Mouse (Mus musculus) cerebellum, adult 11-12 months (tissue): ENCODE results near the gene Smarcb1.
"Not testable (repeated sequence)": the region's sequence is repeated elsewhere in the genome, so short reads cannot be mapped to it uniquely, and the experiment has no call there.

Experiments used
- DNase-seq: peaks from one replicate; pipeline ENCODE4 v3.0.0; 2022

The Smarcb1 gene

DNA sequence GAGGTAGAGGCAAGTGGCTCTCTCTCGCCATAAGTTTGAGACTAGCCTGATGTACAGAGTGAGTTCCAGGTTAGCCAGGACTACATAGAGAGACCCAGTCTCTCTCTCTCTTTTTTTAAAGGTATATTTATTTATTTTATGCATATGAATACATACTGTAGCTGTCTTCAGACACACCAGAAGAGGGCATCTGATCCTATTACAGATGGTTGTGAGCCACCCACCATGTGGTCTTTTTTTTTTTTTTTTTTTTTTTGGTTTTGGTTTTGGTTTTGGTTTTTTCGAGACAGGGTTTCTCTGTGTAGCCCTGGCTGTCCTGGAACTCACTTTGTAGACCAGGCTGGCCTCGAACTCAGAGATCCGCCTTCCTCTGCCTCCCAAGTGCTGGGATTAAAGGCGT, 33.9 kb downstream of the Smarcb1 start:
- DNase-seq, result not testable (repeated sequence)

DNA sequence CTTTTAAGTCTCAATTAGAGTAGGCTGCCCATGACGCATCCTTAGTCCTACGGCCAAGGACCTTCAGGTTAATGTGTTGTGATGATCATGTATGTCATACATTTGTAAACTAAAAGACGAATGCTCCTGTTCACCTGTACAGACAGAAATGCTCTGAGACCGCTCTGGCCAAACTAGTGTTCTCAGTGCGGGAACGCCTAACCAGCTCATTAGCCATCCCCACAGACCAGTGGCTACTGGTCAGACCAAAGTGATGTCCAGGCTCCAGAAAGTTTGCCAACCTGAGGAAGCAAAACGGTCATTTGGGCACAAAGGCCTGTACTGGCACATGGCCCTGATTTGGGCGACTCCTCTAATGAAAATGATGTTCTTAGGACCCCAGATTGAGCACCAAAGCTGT, 36.7 kb downstream of the Smarcb1 start:
- no peak for DNase-seq

DNA sequence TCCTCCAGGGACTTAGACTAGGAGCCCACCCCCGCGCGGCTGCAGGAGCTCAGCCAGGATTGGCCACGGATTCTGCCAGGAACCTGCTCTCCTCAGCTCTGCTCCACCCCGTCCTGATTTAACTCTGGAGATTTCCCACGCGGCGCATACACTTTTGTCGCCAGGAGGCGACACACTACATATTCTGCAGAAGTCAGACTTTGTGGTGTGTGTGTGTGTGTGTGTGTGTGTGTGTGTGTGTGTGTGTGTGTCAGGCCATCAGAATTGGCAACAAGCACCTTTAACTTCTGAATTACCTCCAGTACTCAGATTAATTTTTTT, 38.2 kb downstream of the Smarcb1 start:
- DNase-seq, result peak; percentile 81

DNA sequence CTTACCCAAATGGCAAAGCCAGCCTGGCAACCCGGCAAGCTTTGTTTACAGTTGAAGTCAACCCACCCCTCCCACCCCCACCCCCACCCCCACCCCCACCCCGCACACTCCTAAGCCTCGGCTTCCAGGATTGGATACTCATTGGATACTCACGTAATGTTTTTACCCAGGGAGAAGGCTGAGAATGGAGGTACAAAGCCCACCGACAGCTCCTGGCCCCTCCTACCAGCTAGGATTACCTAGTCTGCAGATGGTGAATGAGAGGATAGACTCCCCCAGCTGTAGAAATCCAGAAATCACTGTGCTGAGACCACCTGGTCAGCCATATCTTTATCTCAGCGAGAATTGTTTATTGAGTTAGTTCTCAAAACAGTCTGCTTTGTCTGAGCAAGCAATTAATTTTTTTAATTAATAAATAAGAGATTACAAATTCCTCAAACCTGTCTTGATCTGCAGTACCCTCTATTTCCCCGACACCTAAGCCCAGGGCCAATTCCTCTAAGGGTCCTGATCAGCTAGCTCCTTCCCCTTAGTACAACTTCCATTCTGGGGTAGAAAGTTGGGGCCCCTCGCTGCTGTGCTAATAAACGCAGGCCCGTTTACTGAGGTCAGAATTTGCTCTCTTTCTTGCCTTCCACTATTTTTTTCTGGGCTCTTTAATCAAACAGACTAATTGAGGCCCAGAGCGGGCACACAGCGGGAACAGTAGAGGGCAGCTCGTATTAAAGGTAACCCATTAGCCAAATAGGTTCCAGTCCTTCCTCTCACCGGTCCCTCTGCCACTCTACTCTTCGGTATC, 38.8 kb downstream of the Smarcb1 start:
- DNase-seq, result no peak

DNA sequence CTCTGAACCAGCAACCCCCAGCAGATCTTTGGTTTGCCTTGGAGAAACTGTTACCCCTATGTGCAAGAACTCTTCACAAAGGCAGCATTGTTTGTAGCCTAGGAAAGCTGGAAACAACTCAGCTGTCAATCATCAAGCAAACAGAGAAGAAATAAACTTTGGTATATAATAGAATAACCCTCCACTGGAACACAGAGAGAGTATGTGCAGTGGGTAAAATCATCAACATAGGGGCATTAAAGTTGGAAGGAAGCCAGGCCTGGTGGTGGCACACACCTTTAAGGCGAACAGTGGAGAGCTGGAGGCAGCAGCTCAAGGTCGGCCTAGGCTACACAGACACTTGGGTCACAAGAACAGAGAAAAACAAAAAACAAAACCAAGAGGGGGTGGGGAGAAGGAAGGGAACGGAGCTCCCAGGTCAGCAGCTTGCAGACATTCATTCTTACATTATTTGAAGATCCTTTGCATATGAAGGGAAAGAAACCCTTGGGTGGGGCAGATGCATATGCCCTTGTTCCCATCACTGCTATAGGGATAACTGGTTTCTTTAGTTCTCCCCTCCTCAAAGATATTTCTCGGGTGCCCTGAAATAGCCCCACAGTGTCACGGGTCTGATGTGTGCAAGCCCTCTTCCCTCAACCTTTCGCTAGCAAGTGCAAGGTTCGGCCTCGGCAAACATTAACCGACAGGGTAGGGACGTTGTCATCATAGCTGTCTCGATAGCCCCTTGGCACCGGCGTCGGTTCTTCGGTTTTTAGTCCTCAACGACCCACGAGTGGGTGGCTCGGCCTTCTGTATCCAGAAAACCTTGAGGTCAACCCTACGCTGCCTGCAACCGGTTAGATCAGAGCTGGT, 39.6 kb downstream of the Smarcb1 start:
- DNase-seq, result no peak

DNA sequence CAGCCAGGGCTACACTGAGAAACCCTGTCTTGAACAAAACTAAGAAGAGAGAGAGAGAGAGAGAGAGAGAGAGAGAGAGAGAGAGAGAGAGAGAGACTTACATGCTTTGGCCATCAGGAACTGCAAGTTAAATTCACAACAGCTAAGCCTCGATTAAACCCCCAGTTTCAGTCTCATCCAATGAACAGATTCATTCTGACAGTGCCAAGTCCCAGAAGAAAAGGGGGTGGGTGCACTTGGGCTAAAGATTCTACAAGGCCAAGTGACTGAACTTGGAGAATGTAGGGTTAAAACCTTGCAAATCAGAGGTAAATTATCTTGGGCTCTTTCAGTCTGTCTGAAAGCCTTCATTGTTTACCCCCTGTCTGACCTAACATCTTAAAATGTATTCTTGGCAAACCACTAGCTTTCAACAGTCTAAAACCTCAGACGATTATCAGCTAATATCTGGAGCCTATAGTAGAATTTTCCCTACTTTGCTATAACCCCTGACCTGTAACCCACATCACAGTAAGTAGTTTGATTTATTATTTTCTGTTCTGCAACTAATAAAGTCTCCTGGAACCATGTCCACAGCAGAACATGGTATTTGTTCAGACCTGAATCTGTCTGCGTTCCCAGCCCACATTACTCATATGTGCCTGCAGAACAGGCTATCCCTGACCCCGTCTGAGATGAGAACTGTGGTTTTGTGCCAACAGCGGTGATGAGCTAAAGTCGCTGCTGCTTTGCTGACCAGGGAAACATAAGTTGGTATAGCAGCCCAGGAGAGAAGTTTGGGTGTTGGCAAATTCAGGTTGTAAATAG, 40.4 kb downstream of the Smarcb1 start:
- no peak for DNase-seq

DNA sequence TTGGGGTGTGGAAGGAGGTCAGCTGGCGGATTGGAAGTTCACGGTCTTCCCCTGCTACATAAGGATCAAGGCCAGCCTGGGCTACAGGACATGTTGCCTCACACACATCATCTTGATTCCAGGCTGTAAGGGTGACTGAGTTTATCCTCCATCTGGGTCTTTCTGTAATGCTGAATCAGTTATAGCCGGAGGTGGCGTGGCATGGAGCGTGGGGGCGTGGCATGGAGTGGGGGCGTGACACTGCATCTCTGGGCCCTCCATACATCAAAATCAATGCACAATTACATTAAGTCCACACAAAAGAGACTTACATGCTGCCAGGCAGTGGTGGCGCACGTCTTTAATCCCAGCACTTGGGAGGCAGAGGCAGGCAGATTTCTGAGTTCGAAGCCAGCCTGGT, 41.1 kb downstream of the Smarcb1 start:
- no peak for DNase-seq

DNA sequence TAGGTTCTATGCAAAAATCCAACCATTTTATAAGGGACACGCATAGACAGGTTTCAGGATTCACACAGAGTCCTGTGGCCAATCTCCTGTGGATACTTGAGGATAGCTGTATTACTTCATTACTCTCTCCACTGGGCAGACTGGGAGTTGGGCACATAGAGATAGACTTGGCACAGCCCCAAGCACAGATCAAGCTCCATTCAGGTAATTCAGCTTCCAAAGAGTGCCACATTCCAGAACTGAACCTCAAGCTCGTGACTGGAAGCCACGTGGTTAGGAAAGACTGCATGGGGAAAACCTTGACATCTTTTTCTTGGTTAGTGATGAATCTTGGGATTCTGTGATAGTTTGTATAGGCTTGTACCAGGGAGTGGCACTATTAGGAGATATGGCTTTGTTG, 42.6 kb downstream of the Smarcb1 start:
- no peak for DNase-seq

DNA sequence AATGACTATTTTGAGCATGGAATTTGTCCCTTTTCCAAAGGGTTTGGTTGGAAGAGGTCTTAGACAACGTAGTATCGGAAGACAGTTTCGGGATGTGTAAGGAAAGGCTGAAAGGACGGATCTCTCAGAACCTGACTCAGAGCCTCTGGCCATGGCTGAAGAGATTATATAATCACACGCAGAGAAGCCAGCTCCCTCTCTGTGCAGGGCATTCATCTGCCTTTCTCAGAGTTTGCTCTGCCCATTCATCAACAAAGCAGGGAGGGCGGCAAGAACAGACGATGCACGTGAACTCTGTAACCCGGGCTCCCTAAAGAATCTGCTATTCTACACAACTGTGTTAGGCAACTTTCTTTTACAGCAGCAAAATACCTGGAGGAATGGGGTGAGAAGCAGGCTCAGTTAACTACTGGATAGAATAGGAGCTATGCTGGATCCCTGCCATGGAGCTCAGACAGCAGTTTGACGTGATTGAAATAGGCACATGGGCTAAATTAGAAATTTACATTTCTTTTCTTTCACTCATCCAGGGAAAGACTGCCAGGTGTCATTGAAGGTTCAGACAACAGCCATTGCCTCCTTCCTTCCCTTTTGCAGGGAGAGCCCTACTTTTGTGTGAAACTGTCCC, 47.8 kb downstream of the Smarcb1 start:
- DNase-seq, result peak; percentile 74

DNA sequence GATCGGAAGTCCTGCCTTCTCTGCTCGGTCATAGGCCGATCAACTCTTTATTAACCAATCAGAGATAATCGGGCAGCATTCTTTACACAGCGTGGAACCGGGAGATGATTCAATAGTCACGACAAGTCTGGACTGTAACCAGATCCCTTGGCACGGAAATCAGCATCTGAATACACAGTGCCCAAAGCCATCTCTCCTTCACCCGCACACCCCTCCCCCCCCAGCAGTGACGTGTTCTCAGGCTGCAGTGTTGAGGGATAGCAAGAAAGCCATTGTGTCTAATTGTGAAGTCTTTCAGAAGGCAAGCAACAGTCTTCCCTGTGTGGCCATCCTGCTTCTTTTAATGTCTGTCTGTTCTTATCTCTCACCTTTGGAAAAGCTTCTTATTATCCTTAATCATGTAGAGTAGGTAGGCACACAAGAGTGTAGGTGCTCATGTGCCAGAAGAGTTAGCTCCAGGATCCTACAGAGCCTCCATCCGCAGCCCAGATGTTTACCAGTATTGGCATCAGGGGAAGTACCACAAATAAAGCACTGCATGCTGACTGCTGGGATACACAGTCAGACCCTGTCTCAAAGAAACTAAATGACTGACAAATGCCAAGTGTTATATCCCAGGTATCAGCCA, 48.4 kb downstream of the Smarcb1 start:
- peak; percentile 95 for DNase-seq

DNA sequence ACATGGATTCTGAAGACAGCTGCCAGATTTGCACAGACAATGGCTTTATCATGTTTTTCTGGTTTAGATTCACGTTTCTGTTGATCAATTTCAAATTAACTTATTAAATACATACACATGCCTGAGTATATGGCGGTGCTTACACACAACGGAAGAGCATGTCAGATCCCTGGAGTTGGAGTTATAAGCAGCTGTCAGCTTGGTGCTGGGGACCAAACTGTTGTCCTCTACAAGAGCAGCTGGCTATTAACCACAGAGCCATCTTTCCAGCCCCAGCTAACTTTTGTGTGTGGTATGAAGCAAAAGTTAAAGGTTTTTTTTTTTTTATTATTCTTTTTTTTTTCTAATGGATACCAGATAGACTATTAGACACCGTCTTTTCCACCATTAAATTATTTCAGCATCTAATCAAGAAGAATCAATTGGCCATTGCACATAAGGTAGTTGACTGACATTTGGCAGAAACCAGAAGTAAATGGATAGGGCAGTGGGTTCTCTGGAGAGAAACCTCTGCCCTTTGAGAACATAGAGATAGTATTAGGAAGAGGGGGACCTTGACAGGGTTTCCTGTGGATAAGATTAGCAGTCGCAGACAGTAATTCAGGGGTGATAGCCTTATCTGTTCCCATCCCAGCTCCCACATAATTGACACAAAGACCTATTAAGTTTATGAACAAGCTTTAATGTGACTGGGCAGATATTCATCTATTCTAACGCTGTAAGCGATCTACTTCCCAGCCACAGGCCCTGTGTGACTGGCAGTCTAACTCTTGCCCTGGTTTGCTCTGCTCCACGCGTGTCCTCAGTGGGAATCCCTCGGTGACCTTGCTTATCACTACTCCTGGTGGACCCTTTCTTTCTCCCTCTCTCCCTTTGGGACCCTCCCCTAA, 49.1 kb downstream of the Smarcb1 start:
- no peak for DNase-seq

DNA sequence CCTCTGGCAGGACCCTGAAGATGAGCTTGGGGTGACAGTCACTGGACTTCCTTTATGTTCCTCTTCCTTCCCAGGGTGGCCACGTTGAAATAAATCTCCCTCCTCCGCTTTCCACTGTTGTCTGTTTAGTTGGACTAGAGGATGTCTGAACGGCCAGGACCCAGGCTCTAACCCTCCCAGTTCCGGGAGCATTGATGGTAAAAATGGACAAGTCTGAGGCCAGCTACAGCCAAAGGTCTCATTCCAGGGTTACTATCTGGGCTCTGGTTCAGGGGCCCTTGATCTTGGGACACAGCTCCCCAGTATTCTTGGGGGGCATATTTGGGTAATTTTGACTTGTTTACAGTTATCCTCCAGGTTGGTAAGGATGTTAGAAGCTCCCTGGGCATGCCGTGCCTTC, 59.8 kb downstream of the Smarcb1 start:
- no peak for DNase-seq

DNA sequence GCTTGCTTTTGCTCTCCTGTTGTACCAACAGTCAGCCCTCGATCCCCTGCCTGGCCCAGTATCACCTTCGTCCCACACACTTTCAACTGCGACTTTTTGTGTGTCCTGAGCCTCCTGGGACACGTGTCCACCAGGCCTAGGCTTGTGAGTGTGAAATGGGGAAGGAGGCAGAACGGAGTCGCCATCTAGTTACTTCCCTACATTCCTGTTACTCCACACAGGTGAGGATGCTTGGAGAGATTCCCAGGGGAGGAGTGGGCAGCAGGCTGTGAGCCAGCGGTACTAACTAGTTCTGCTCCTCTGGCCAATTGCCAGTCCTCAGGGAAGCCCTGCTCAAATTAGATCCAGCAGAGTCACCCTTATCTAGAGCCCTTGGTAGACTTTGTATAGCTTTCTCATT, 60.7 kb downstream of the Smarcb1 start:
- peak; percentile 69 for DNase-seq

DNA sequence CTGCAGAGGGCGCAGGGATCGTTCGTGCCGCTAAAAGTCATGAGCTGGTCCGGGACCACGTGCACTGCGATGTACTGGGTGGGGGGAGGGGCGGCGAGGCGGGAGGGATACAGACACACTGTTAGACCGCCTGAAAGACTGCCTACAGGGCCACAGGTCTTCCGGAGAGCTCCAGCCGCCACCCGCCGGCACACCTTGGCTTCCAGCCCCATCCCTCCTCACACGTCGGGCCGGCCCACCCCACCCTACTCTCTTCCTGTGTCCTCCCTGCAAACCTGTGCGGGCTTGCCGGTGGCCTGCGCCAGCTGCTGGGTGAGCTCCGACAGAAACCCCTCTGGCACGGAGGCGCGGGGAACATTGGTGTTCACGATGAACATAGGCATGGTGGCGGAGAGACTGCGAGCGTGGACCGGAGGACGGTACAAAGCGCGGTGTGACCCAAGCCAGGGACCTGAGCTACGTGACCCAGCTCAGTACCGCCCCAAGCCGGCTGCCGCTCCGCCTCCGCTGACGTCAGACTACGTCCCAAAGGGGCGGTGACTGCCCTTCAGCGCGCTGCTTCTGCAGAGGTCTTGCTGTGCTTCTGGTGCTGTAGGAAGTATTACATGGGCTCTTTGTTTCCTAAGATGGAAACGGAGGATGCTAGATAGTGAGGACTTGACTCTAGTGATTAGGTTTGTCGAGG, 61.5 kb downstream of the Smarcb1 start, which contains the start of gene Mif:
Mif (minus strand) TSS at position 455 of the 685 bp plus-strand sequence.
- DNase-seq, result peak; percentile 88

DNA sequence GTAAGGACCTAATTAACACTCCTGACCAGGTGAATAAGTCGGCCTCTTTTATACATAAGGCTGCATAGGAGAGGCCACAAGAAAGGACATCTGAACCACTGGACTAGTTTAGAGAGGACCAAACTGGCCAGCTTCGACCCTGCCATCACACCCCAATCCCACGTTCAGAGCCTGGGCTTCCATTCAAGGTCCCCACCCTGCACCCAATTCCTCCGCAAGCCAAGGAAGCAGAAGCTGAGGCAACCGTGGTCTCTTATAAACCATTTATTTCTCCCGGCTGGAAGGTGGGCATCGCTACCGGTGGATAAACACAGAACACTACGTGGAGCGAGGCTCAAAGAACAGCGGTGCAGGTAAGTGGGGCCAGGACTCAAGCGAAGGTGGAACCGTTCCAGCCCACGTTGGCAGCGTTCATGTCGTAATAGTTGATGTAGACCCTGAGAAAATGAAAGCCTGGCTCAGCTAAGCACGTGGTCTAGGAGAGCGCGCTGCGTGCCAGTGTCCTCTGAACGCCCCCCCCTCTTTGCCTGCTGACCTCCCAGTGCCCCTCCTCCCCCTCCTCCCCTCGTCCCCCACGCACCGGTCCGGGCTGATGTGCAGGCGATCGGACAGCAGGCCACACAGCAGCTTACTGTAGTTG, 62.2 kb downstream of the Smarcb1 start:
- peak; percentile 63 for DNase-seq

DNA sequence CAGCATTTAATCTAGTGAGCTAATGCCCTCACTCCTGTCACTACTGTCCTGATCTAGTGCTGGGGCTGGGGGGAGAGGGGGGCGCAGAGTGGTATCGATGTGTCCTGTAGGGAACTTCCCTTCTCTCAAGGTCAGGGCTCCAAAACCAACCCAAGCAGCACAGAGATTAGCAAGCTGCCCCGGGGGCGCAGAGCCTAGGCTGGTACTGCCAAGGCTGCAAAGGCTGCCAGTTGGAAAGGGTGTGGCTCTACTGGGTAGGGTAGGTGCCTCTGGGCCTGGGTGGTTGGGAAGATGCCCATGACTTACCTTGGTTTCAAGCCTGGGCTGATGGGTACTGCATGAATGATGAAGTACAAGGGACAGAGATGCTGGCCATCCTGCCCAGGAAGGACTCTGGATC, 63.8 kb downstream of the Smarcb1 start:
- peak; percentile 31 for DNase-seq

DNA sequence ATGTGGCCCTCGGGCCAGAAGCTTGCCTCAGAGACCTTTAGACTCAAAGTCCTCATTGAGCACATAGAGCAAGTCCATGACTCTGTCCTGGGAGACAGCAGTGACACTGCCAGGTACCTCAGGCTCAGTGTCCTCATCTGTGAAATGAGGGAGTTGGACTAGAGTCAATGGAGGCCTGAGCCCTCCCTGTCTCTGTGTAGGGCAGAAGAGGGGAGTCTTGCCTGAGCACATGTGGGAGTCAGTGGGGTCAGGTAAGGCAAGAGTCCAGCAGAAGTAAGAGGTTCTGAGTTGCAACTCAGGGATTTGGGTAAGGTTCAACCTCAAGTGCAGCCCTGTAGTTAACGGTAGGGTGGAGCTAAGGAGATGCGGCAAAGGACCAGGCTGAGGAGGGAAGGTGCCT, 64.4 kb downstream of the Smarcb1 start:
- DNase-seq, result no peak

DNA sequence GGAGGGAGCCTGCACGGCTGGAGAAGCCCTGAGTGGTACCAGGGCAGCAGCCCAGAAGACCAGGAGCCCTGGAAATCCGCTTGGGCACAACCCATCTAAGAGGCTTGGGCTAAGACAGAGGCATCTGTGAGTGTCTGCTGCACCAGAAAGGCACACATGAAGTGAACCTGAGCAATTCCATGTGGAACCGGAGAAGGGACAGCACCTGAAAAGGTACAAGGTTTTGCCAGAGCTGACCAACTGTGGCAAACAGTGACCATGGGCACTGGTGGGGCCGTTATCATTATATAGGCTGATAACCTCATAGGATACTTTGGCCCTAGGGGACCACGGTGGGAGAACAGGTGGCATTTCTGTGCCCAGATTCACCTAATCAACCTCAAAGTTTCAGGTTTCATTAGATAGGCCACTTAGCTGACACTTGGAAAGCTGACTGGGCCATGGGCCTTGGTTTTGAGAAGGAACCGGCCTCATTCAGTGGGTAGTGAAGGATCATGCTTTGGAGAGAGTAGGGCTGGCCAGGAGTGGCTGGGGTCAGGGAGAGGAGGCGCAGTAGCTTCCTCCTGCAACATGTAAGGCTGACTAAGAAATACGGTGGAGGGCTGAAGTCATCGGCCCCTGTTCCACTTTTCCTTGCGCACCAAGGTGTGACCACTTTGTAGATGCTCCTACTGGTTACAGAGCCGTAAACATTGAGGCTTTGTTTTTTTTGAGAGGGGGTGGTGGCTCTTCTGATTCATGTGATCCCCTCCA, 65.1 kb downstream of the Smarcb1 start:
- DNase-seq, result no peak

DNA sequence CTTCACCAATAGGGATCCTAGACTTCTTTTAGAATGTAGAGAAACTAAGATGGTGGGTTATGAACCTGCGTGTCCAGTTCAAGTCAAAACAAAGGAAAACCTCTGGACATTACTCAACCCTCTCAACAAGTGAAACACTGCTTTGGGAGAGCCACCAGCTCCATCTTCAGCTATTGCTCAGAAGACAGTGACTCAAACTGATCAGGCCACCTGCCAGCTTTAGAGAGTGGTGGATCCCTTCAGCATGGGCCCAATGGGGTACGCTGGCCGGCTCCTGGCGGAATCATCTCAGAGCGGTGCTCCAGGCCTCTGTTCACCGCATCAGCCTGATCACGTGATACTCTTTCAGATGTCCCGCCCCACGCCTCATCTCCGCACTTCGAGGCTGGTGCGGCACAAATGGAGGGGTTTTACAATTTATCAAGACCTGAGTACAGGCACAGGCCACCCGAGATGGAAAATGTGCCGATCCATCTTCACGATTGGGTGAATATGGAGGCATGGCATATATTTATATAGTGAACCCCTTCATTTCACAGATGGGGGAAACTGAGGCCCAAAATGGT, 65.9 kb downstream of the Smarcb1 start:
- DNase-seq, result no peak
